Mouse (Mus musculus) heart, embryonic 15.5 days (tissue): ENCODE data around the gene Lhpp. TPM values are rescaled to one million over a fixed set of nuclear protein-coding genes. Genes with fewer than 3 reads are reported as not detected.

Experiments used
- ATAC-seq: fragments of 200-750 bp; cut with Nextera tagmentation; replicated peaks from 2 replicates; pipeline ENCODE4 v1.8.0; 2017; ENCODE audit warnings: low read depth, moderate TSS enrichment; ENCODE audit not compliant: insufficient number of reproducible peaks, insufficient read depth, low FRiP score
- H3K27ac ChIP-seq: fragments of 300-500 bp; sonication (generic); 2 replicates; pipeline ENCODE4 v1.5.1; 2015; ENCODE audit warnings: mild to moderate bottlenecking, inconsistent platforms
- H3K27me3 ChIP-seq: fragments of 300-500 bp; sonication (generic); 2 replicates; pipeline ENCODE4 v1.6.1; 2015; ENCODE audit warnings: inconsistent platforms
- H3K36me3 ChIP-seq: fragments of 300-500 bp; sonication (generic); 2 replicates; pipeline ENCODE4 v1.6.1; 2015; ENCODE audit warnings: mild to moderate bottlenecking, inconsistent platforms
- H3K4me1 ChIP-seq: fragments of 300-500 bp; sonication (generic); replicated peaks from 2 replicates; pipeline ENCODE4 v1.6.1; 2015; ENCODE audit warnings: inconsistent platforms
- H3K4me2 ChIP-seq: fragments of 300-500 bp; sonication (generic); 2 replicates; pipeline ENCODE4 v1.6.1; 2015; ENCODE audit warnings: inconsistent platforms, mild to moderate bottlenecking, moderate library complexity
- H3K4me3 ChIP-seq: fragments of 300-500 bp; sonication (generic); 2 replicates; pipeline ENCODE4 v1.5.1; 2015; ENCODE audit warnings: mild to moderate bottlenecking, inconsistent platforms
- H3K9ac ChIP-seq: fragments of 300-500 bp; sonication (generic); 2 replicates; pipeline ENCODE4 v1.6.1; 2015; ENCODE audit warnings: mild to moderate bottlenecking, inconsistent platforms
- H3K9me3 ChIP-seq: fragments of 300-500 bp; sonication (generic); replicated peaks from 2 replicates; pipeline ENCODE4 v1.6.1; 2016; ENCODE audit warnings: inconsistent platforms
- WGBS: fragments of 180-500 bp; shearing (Covaris S2); methylation state at CpG from one replicate; pipeline ENCODE4 v1.1.7; 2015; ENCODE audit warnings: mixed read lengths; 5-methylcytosine and 5-hydroxymethylcytosine counted together
- polyA plus RNA-seq: library from polyadenylated mRNA; unstranded; fragments of >200 nt; fragmentation: Nextera tagmentation; extraction: Ambion mirVana; gene quantifications from 2 replicates; pipeline ENCODE4 v1.2.1, GENCODE M21; 2015

Gene Lhpp
- polyA plus RNA-seq, 1 experiment from 2014 or later = 21.3 TPM

- H3K27ac ChIP-seq = peak overlapping the region; percentile 98
- H3K9ac ChIP-seq = peak overlapping the region; percentile 32; the same call in 1 of the 2 replicates
- ATAC-seq = no peak
- no peaks in the 10 kb centered on the region; the same call in 1 of the 2 replicates for H3K36me3 ChIP-seq
- H3K27me3 ChIP-seq = no peaks in the 10 kb centered on the region
- H3K4me3 ChIP-seq = no peak overlapping the region
- H3K9me3 ChIP-seq = no peaks in the 10 kb centered on the region
- peak overlapping the region; percentile 15; the same call in 1 of the 2 replicates for H3K4me2 ChIP-seq
- peaks cover 49% of the 10 kb centered on the region for H3K4me1 ChIP-seq
- WGBS = 37% methylated on average over 8 of the region's 8 CpGs
Measured at GRCm38 (mm10) chr7:132713483-132714126, 103.2 kb downstream of the Lhpp start.

DNA sequence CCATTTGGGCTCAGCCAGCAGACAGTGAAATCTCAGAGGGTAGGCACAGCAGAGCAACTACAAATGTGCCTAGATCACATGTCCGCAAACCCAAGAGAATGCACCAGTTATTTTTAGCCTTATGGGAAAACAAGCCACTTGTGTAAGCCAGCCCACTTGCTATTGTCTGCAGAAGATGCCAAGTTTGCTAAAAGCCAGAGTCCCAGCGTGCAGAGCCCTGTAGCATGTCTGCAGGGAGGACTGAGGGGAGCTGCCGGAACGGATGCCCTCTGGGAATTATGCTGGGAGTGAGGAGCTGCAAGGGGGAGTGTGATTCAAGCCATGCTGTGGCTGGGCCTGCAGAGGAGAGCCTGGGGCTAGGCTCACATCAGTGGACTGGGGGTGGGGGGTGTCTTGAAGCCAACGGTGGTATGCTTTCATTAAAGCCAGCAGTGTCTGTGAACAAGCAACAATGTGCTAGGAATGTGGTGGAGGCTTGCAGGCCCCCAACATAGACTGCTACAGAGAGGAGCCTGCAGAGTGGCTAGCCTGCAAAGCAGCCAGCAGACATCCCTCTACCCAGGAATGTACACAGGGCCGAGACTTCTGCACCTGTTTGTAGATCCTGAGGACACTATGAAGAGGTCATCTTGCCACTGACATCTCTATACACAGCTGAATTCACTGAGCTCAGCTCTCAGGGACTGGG lies 103.9 kb downstream of the Lhpp start:
- ATAC-seq = peak; percentile 87
- Histone ChIP-seq H3K9me3 (no peaks in the 10 kb centered on the region), H3K27ac (peak overlapping the region; percentile 98), H3K4me1 (peaks cover 49% of the 10 kb centered on the region), H3K9ac (peak overlapping the region; percentile 28; the same call in 1 of the 2 replicates), H3K4me3 (no peak overlapping the region), H3K4me2 (peak overlapping the region; percentile 19), H3K36me3 (no peaks in the 10 kb centered on the region; the same call in 1 of the 2 replicates), H3K27me3 (no peaks in the 10 kb centered on the region)
- 7% methylated on average over 6 of the region's 6 CpGs for whole genome bisulfite sequencing

GRCm38 (mm10) chr7:132715259-132715658 lies 104.8 kb downstream of the Lhpp start:
- Histone ChIP-seq H3K4me1 (peaks cover 52% of the 10 kb centered on the region), H3K27ac (peak overlapping the region; percentile 98), H3K27me3 (no peaks in the 10 kb centered on the region), H3K36me3 (no peaks in the 10 kb centered on the region; the same call in 1 of the 2 replicates), H3K4me3 (no peak overlapping the region), H3K4me2 (no peak overlapping the region), H3K9ac (no peak overlapping the region), H3K9me3 (no peaks in the 10 kb centered on the region)
- 90% methylated on average over 4 of the region's 4 CpGs for WGBS
- no peak for ATAC-seq

GRCm38 (mm10) chr7:132719570-132719969 lies 109.1 kb downstream of the Lhpp start:
- no peak for ATAC-seq
- no peak overlapping the region for H3K4me2 ChIP-seq
- H3K4me3 ChIP-seq = no peak overlapping the region
- H3K36me3 ChIP-seq = no peaks in the 10 kb centered on the region; the same call in 1 of the 2 replicates
- H3K9me3 ChIP-seq = no peaks in the 10 kb centered on the region
- no peak overlapping the region for H3K9ac ChIP-seq
- no peak overlapping the region for H3K27ac ChIP-seq
- peaks cover 45% of the 10 kb centered on the region for H3K4me1 ChIP-seq
- no peaks in the 10 kb centered on the region for H3K27me3 ChIP-seq
- 89% methylated on average over 4 of the region's 4 CpGs for WGBS

DNA sequence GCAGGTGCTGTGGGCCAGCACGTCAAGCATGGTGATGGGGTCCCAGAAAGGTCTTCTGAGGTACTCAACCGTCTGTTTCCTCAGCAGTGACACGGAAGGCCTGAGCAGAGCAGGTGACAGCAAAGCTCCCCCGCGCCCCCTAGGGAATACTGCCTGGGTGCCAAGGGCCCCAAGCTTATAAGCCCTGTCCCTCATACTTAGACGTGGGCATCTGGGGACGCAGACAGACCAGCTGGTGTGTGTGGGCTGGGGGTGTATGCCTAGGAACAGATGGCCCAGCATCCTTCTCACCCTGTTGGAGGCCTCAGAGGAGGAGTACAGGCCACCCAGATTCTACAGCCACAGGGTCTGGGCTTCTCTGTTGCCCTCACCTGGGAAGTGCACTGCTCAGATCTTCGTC lies 110.1 kb downstream of the Lhpp start:
- Histone ChIP-seq H3K27me3 (no peaks in the 10 kb centered on the region), H3K36me3 (no peaks in the 10 kb centered on the region; the same call in 1 of the 2 replicates), H3K27ac (no peak overlapping the region), H3K9me3 (no peaks in the 10 kb centered on the region), H3K4me2 (no peak overlapping the region), H3K4me1 (peaks cover 41% of the 10 kb centered on the region), H3K9ac (no peak overlapping the region), H3K4me3 (no peak overlapping the region)
- ATAC-seq = no peak
- WGBS = 73% methylated on average over 8 of the region's 8 CpGs

GRCm38 (mm10) chr7:132722401-132723370 lies 112.2 kb downstream of the Lhpp start:
- Histone ChIP-seq H3K27me3 (no peaks in the 10 kb centered on the region), H3K9ac (no peak overlapping the region), H3K4me1 (peaks cover 41% of the 10 kb centered on the region), H3K4me2 (no peak overlapping the region), H3K9me3 (no peaks in the 10 kb centered on the region), H3K4me3 (no peak overlapping the region), H3K27ac (peak overlapping the region; percentile 71), H3K36me3 (no peaks in the 10 kb centered on the region)
- ATAC-seq = no peak
- WGBS = 83% methylated on average over 12 of the region's 12 CpGs

DNA sequence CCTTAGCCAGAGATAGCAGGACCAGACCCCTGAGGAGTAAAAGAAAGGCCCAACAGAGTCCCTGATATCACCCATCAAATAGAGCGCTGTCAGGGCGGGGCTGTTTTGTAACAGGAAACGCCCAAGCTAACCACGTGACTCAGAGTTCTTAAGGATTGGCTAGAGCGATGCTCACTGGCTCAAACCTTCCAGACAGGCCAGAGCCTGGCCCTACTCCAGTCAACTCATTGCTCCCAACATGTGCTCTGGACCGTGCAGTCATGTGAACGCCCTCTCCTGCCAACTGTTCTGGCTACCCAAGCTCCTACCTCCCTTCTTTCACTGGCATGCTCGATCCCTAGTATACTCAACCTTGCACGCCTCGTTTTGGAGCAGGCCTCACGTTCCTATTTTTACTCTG lies 113.5 kb downstream of the Lhpp start:
- no peak overlapping the region for H3K9ac ChIP-seq
- 60% methylated on average over 11 of the region's 11 CpGs for WGBS
- peak overlapping the region; percentile 71 for H3K27ac ChIP-seq
- peaks cover 51% of the 10 kb centered on the region for H3K4me1 ChIP-seq
- H3K4me3 ChIP-seq = no peak overlapping the region
- H3K27me3 ChIP-seq = no peaks in the 10 kb centered on the region
- H3K4me2 ChIP-seq = no peak overlapping the region
- no peaks in the 10 kb centered on the region for H3K36me3 ChIP-seq
- ATAC-seq = peak; percentile 83
- no peaks in the 10 kb centered on the region for H3K9me3 ChIP-seq

DNA sequence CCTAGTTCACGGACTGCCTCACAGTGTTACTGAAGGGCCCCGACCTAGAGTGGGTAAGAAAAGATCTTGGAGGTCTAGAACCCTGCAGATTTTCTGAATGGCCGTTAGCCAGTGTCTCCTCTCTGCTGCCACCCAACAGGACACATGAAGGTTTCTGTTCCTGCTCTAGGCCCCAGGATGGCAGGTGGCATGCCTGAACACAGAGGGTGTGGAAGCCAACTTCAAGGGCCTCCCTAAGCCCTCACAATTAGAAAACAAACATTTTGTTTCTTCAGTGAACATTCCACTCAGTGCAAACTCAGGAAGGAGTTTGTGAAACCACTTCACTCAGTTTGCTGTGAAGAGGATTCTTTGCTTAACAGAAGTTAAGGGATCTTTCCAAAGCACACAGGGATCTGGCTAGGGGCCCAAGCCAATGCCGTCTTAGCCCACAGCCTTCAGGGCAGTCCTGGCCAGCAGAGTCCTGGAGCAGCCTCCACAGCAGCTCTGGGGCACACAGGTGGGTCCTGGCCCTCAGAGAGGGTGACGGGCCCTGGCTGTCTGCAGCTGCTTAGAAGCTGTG lies 114.1 kb downstream of the Lhpp start:
- Histone ChIP-seq H3K4me2 (no peak overlapping the region), H3K36me3 (no peaks in the 10 kb centered on the region), H3K9me3 (no peaks in the 10 kb centered on the region), H3K9ac (no peak overlapping the region), H3K27me3 (no peaks in the 10 kb centered on the region), H3K4me3 (no peak overlapping the region), H3K27ac (peak overlapping the region; percentile 71), H3K4me1 (peaks cover 54% of the 10 kb centered on the region)
- 76% methylated on average over 5 of the region's 5 CpGs for WGBS
- no peak for ATAC-seq

- Histone ChIP-seq H3K9me3 (no peaks in the 10 kb centered on the region), H3K4me1 (peaks cover 45% of the 10 kb centered on the region), H3K27me3 (no peaks in the 10 kb centered on the region), H3K27ac (0 out of 2 replicates have a peak overlapping the region, but pooled peaks have one; percentile 5), H3K4me3 (no peak overlapping the region), H3K4me2 (no peak overlapping the region), H3K36me3 (no peaks in the 10 kb centered on the region), H3K9ac (no peak overlapping the region)
- ATAC-seq = no peak
- WGBS = 73% methylated on average over 13 of the region's 13 CpGs
Measured at GRCm38 (mm10) chr7:132726106-132726861, 115.8 kb downstream of the Lhpp start.

DNA sequence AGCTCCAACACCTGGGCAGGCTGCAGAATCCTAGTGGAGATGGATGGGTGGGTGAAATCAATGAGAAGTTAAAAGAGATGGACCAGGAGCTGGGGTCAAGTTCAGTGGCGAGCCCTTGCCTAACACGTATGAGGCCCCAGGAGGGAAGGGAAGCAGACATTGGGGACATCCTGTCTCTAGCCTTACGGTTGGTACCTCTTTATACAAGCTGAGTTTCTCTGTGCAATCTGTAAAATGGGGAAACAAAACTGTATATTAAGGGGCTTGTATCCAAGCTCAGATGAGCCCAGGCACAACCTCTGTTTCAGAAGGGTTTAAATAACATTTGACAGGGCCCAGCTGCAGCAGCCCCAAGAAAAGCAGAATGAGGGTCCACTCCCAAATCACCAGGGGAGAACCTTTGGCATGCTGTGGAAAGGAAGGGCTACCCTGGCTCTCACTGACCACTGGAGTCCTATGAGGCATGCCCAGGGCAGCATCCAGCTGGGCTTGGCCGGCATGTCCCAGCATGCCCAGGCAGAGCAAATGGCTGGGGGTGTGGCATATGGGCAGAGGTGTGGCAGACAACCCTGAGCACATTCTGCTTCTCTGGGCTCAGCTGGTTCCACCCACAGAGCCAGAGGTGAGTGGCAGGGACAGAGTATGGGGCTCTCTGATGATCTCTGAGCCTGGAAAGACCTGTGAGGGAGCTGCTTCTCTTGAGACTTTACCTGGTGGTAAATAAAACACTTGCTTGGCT lies 118.8 kb downstream of the Lhpp start:
- no peak for ATAC-seq
- no peaks in the 10 kb centered on the region for H3K27me3 ChIP-seq
- 78% methylated on average over 4 of the region's 4 CpGs for WGBS
- no peak overlapping the region for H3K4me3 ChIP-seq
- H3K4me1 ChIP-seq = peaks cover 36% of the 10 kb centered on the region
- no peaks in the 10 kb centered on the region for H3K9me3 ChIP-seq
- no peak overlapping the region for H3K27ac ChIP-seq
- no peak overlapping the region for H3K4me2 ChIP-seq
- H3K9ac ChIP-seq = no peak overlapping the region
- no peaks in the 10 kb centered on the region for H3K36me3 ChIP-seq
